Mouse (Mus musculus) small intestine, adult 2 months (tissue): ENCODE measurements around the gene Nampt.

Experiments used
- CTCF ChIP-seq: fragments of 200-500 bp; IDR thresholded peaks from 2 replicates; pipeline ENCODE4 v1.5.1; 2012; ENCODE audit warnings: low read depth, mild to moderate bottlenecking, control low read depth, inconsistent platforms, low read length, moderate library complexity, mixed read lengths; ENCODE audit not compliant: insufficient replicate concordance, insufficient read length; ENCODE audit errors: extremely low read depth
- POLR2A ChIP-seq: fragments of 200-500 bp; IDR thresholded peaks from 2 replicates; pipeline ENCODE4 v1.6.1; 2012; ENCODE audit warnings: low read depth, mild to moderate bottlenecking, control low read depth, inconsistent platforms, low read length, moderate library complexity

DNA sequence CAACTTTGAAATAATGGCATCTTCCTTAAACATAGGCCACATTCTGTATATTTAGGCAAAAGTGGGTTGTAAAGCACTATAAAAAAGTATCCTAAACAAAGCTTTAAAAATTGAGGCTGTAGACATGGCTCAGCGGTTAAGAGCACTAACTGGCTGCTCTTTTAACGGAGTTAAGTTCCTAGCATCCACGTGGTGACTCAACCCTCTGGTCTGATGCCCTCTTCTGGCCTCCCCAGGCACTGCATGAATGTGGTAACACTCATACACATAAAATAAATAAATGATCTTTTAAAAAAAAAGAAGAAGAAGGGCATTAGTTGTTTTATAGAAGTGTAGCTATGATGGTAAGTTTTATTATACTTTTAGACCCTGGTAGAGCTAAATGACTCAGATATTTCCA lies 7.6 kb downstream of the Nampt start:
- TF ChIP-seq CTCF: peak; percentile 73; the same call in 1 of the 2 replicates
- no peak for TF ChIP-seq POLR2A
